Mouse (Mus musculus) cortical plate, adult 2 months (tissue): Measurements from ENCODE around the gene Oaz1. TPM values are rescaled to one million over a fixed set of nuclear protein-coding genes. Genes with fewer than 3 reads are reported as not detected.
A peak's percentile ranks its signal among the peaks of the same experiment; 100 is the strongest.

Source experiments
- H3K27ac ChIP-seq: fragments of 200-500 bp; 2 replicates; pipeline ENCODE4 v1.5.1; 2012; ENCODE audit warnings: low read length, control low read depth, inconsistent platforms; ENCODE audit not compliant: insufficient read depth
- H3K4me1 ChIP-seq: fragments of 200-500 bp; 2 replicates; pipeline ENCODE4 v1.6.1; 2011; ENCODE audit warnings: low read length; ENCODE audit not compliant: control insufficient read depth, insufficient read depth
- H3K4me3 ChIP-seq: fragments of 200-500 bp; 2 replicates; pipeline ENCODE4 v1.5.1; 2011; ENCODE audit warnings: mild to moderate bottlenecking, low read length, control low read depth; ENCODE audit not compliant: insufficient read depth
- CTCF ChIP-seq: fragments of 200-500 bp; IDR thresholded peaks from 2 replicates; pipeline ENCODE4 v1.5.1; 2011; ENCODE audit warnings: mild to moderate bottlenecking, control low read depth, low read length; ENCODE audit not compliant: insufficient read depth; ENCODE audit errors: extremely low read depth
- POLR2A ChIP-seq: fragments of 200-500 bp; IDR thresholded peaks from 2 replicates; pipeline ENCODE4 v1.6.1; 2011; ENCODE audit warnings: mild to moderate bottlenecking, low read length, control low read depth; ENCODE audit not compliant: insufficient read depth; ENCODE audit errors: extremely low read depth
- polyA plus RNA-seq: library from polyadenylated mRNA; depleted of rRNA; stranded (reverse); fragments of >200 nt; gene quantifications from 2 replicates; pipeline ENCODE4 v1.2.3, GENCODE M21; 2012

Oaz1 gene
- polyA plus RNA-seq, 1 experiment, result 729 TPM

DNA sequence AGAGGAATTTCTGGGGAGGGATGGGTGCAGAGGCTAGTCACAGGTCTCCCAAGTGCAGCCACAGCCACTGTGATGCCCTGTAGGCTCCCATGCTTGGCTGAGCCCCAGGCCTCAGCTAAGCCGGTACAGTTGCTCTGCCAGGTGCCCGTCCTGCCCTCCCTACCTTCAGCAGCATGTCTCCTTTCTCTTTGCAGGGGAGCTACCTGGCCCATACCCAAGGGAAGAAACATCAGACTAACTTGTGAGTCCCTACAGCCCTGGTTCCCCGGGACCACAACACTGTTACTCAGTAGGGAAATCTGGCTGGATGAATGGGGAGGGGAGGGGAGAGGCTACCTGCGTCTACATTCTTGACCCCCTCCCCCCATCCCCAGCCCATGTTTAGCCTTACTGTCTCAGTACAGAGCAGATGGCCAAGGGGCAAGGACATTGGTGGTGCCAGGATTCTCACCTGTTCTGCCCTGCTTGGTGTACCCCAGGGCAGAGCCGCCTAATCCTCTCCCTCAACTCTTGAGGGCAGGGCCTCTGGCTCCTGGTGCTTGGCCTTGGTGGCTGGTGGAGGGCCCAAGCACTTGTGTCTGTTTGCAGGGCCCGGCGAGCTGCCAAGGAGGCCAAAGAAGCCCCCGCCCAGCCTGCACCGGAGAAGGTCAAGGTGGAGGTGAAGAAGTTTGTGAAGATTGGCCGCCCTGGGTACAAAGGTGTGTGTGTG, 24.1 kb upstream of the Oaz1 start:
- TF ChIP-seq CTCF, result no peak
- TF ChIP-seq POLR2A, result no peak
- H3K4me1 ChIP-seq, result peaks cover 3% of the 10 kb centered on the region; the same call in 1 of the 2 replicates
- no peak overlapping the region for H3K4me3 ChIP-seq
- no peak overlapping the region for H3K27ac ChIP-seq

DNA sequence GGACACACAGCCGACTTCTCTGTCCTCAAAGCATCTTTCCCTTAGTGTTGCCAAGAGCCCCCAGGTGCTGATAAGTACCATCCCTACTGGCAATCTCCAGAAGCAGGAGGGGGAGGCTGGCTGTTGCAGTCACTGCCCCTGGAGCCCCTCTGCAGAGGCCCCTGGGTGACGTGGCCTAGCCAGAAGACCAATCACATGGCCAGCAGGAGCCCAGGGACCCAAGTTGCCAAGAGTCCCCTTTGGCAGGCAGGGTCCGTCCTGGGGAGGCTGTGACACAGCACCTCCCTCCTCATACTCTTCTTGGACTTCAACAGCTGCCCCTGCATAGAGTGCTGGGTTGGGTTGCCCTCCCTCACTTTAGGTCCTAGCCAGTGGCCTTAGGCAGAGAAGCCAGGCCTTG, 23.5 kb upstream of the Oaz1 start:
- Histone ChIP-seq H3K4me1 (peaks cover 3% of the 10 kb centered on the region; the same call in 1 of the 2 replicates), H3K4me3 (no peak overlapping the region), H3K27ac (no peak overlapping the region)
- TF ChIP-seq POLR2A (no peak), CTCF (no peak)

GRCm38 (mm10) chr10:80804340-80804739, 22.1 kb upstream of the Oaz1 start:
- no peak for TF ChIP-seq CTCF
- TF ChIP-seq POLR2A, result no peak
- Histone ChIP-seq H3K4me1 (peaks cover 3% of the 10 kb centered on the region; the same call in 1 of the 2 replicates), H3K27ac (no peak overlapping the region), H3K4me3 (no peak overlapping the region)

GRCm38 (mm10) chr10:80804916-80805315, 21.5 kb upstream of the Oaz1 start, which contains the start of gene Amh:
Gene Amh (plus strand): TSS chr10:80805243.
- Histone ChIP-seq H3K27ac (no peak within 1 kb of the TSS), H3K4me1 (0 out of 2 replicates have a peak, but pooled peaks cover 2% of the 10 kb centered on the region), H3K4me3 (no peak within 1 kb of the TSS)
- TF ChIP-seq CTCF, result no peak
- TF ChIP-seq POLR2A, result no peak

GRCm38 (mm10) chr10:80805322-80805721, 21.1 kb upstream of the Oaz1 start:
- H3K27ac ChIP-seq, result no peak overlapping the region
- no peak for TF ChIP-seq CTCF
- no peak for TF ChIP-seq POLR2A
- H3K4me3 ChIP-seq, result no peak overlapping the region
- 0 out of 2 replicates have a peak, but pooled peaks cover 2% of the 10 kb centered on the region for H3K4me1 ChIP-seq

DNA sequence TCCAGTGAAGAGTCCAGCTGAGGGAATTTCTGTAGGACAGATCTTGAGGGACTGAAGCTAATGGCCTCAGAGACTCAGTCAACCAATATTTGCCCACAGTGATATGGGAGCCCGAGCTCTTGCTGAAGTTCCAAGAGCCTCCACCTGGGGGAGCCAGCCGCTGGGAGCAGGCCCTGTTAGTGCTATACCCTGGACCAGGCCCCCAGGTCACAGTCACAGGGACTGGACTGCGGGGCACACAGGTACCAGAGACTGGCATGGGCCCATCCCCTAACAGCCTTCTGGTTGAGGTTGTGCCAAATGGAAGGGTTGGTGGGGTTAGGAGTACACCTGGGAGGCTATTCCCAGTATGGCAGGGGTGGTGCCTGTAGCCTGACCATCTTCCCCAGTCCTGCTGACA, 20.5 kb upstream of the Oaz1 start:
- Histone ChIP-seq H3K4me1 (0 out of 2 replicates have a peak, but pooled peaks cover 2% of the 10 kb centered on the region), H3K27ac (no peak overlapping the region), H3K4me3 (no peak overlapping the region)
- TF ChIP-seq CTCF, result peak; percentile 58
- TF ChIP-seq POLR2A, result no peak

GRCm38 (mm10) chr10:80806341-80807056, 20.0 kb upstream of the Oaz1 start:
- Histone ChIP-seq H3K27ac (peak overlapping the region; percentile 91), H3K4me1 (0 out of 2 replicates have a peak, but pooled peaks cover 2% of the 10 kb centered on the region), H3K4me3 (peak overlapping the region; percentile 3)
- TF ChIP-seq POLR2A, result no peak
- no peak for TF ChIP-seq CTCF

GRCm38 (mm10) chr10:80807057-80807627, 19.3 kb upstream of the Oaz1 start:
- 0 out of 2 replicates have a peak, but pooled peaks cover 2% of the 10 kb centered on the region for H3K4me1 ChIP-seq
- TF ChIP-seq CTCF, result no peak
- TF ChIP-seq POLR2A, result peak; percentile 78; the same call in 1 of the 2 replicates
- H3K4me3 ChIP-seq, result peak overlapping the region; percentile 3
- H3K27ac ChIP-seq, result peak overlapping the region; percentile 91

- 0 out of 2 replicates have a peak overlapping the region, but pooled peaks have one; percentile 8 for H3K27ac ChIP-seq
- H3K4me1 ChIP-seq, result 0 out of 2 replicates have a peak, but pooled peaks cover 2% of the 10 kb centered on the region
- H3K4me3 ChIP-seq, result peak overlapping the region; percentile 0
- TF ChIP-seq POLR2A (0 out of 2 replicates have a peak, but pooled peaks have one; percentile 31), CTCF (no peak)
These were observed 18.1 kb upstream of the Oaz1 start for GRCm38 (mm10) chr10:80808099-80808984.
